Mouse (Mus musculus) heart, postnatal 14 days (tissue): ENCODE measurements around the gene Olfr1020. TPM values are rescaled to one million over a fixed set of nuclear protein-coding genes. Genes with fewer than 3 reads are reported as not detected.

ENCODE experiments used
- DNase-seq, 2 experiments: peaks; one replicate each; pipeline ENCODE4 v3.0.0; 2021 to 2022
- intact Hi-C: fragments of 180-260 bp; cut with DNase I; formaldehyde crosslinking; loops from one replicate; pipeline ENCODE4 v1.15.1; 2025
- long read RNA-seq, 2 experiments: library from polyadenylated mRNA; stranded (forward); transcript quantifications; one replicate each; pipeline ENCODE4 v2.0.0; 2021
- total RNA-seq, 2 experiments: library from RNA; stranded (reverse); gene quantifications; 2 replicates each; pipeline ENCODE4 v1.2.3; 2021

The Olfr1020 gene
- total RNA-seq = not detected
- long read RNA-seq, experiment 1 = 0 reads
- long read RNA-seq, experiment 2 = 0 reads

- intact Hi-C loops = no loop called here
- DNase-seq = no peak
Observed at GRCm38 (mm10) chr2:85846730-85847129, at the start of gene Olfr1020. Gene Olfr1020, plus strand, starts transcription at chr2:85847030.

- DNase-seq = no peak
- intact Hi-C loops = no loop called here
Observed at GRCm38 (mm10) chr2:85802444-85802843, 44.4 kb upstream of the Olfr1020 start, which contains the start of gene Olfr1016. Gene Olfr1016, minus strand, starts transcription at chr2:85802544.

DNA sequence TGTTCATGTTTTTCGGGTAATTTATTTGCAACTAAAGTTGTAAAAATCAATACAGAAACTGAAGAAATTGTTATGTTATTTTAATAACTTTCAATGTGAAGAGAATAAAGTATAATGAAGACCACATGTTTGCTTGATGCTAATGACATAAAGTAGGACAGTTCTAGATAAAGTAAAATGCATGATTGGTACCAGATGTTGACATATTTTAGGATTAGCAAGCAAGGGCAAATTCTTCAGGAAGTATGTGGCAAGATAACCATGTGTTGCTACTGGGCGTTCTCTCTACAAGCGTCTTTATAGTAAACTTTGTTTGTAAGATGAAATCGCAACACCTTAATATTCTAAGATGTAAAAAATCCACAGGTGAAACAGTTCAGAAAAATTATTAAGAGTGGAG lies 42.3 kb upstream of the Olfr1020 start:
- intact Hi-C loops = no loop called here
- no peak for DNase-seq

GRCm38 (mm10) chr2:85818179-85818578 lies 28.7 kb upstream of the Olfr1020 start, which contains the start of gene Olfr1018:
Gene Olfr1018, plus strand, starts transcription at chr2:85818479.
- intact Hi-C loops = no loop called here
- no peak for DNase-seq

DNA sequence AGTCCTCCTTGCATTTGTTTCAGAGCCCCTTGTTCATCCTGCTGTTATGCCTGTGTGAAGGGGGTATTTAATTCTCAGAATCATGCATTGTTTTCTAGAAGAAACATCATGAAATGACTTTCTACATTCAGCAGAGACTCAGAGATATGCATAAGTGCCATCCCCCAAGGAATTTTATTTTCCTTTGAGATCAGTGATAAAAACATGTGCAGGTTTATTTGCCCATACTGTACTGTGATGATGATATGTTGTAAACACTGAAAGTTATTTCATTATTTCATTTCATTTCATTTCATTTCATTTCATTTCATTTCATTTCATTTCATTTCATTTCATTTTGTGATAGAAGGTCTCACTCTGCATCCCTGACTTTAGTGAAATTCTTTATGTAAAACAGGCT lies 1.4 kb upstream of the Olfr1020 start, which contains the start of gene Olfr1019:
TSS of gene Olfr1019 (minus strand) at position 101 of the 400 bp plus-strand sequence.
- intact Hi-C loops = no loop called here
- no peak for DNase-seq

DNA sequence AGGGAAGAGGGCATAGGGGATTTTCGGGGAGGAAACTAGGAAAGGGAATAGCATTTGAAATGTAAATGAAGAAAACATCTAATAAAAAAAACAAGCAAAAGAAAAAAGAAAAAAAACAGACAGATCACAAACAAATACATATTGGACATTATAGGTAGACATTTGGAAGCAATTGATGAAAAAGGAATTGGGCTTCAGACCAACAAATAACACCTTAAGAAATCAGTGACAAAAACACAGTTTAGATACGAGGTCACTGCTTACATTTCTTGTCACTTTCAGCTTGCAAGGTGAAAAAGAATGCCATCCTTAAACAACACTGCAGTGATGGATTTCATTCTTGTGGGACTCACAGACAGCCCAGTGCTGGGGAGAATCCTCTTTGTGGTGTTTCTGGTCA lies 21.5 kb downstream of the Olfr1020 start, which contains the start of gene Olfr1022:
TSS of gene Olfr1022 (plus strand) at position 301 of the 400 bp plus-strand sequence.
- intact Hi-C loops = no loop called here
- no peak for DNase-seq

GRCm38 (mm10) chr2:85885340-85885739 lies 38.5 kb downstream of the Olfr1020 start, which contains the start of gene Olfr1023:
Gene Olfr1023, plus strand, starts transcription at chr2:85885640.
- intact Hi-C loops = no loop called here

More at GRCm38 (mm10) chr2:85885340-85885739, 38.5 kb downstream of the Olfr1020 start, which contains the start of gene Olfr1023:
- DNase-seq = no peak

Other genes with a start within 250 kb of the Olfr1020 start
- gene Olfr1000, start 235.1 kb upstream of the Olfr1020 start, total RNA-seq = not detected
- not detected for gene Olfr1002, start 196.3 kb upstream of the Olfr1020 start, total RNA-seq
- gene Olfr154, start 182.6 kb upstream of the Olfr1020 start, total RNA-seq = not detected
- not detected for gene Olfr1006, start 168.3 kb upstream of the Olfr1020 start, total RNA-seq
- gene Olfr1008, start 157.6 kb upstream of the Olfr1020 start, total RNA-seq = not detected
- not detected for gene Olfr1009, start 131.6 kb upstream of the Olfr1020 start, total RNA-seq
- gene Olfr1012, start 84.3 kb upstream of the Olfr1020 start, total RNA-seq = not detected
- gene Olfr1013, start 79.9 kb upstream of the Olfr1020 start, total RNA-seq = not detected
- gene Olfr1014, start 74.3 kb upstream of the Olfr1020 start, total RNA-seq = not detected
- gene Olfr1015, start 65.0 kb upstream of the Olfr1020 start, total RNA-seq = not detected
- not detected for gene Olfr1016, start 44.5 kb upstream of the Olfr1020 start, total RNA-seq
- gene Olfr1018, start 28.6 kb upstream of the Olfr1020 start, total RNA-seq = not detected
- not detected for gene Olfr1019, start 1.5 kb upstream of the Olfr1020 start, total RNA-seq
- gene Olfr1022, start 21.6 kb downstream of the Olfr1020 start, total RNA-seq = not detected
- not detected for gene Olfr1023, start 38.6 kb downstream of the Olfr1020 start, total RNA-seq
- not detected for gene Olfr1024, start 58.0 kb downstream of the Olfr1020 start, total RNA-seq
- not detected for gene Olfr1025-ps1, start 68.2 kb downstream of the Olfr1020 start, total RNA-seq
- gene Olfr1026, start 74.5 kb downstream of the Olfr1020 start, total RNA-seq = not detected
- not detected for gene Olfr1028, start 103.4 kb downstream of the Olfr1020 start, total RNA-seq
- not detected for gene Olfr1029, start 126.9 kb downstream of the Olfr1020 start, total RNA-seq
- gene Olfr1030, start 132.2 kb downstream of the Olfr1020 start, total RNA-seq = not detected
- not detected for gene Olfr1031, start 143.3 kb downstream of the Olfr1020 start, total RNA-seq
- not detected for gene Olfr1032, start 158.5 kb downstream of the Olfr1020 start, total RNA-seq
- gene Olfr1033, start 173.6 kb downstream of the Olfr1020 start, total RNA-seq = 1 to 10 TPM; 3.4 to 7.1 TPM
- gene Olfr1034, start 198.8 kb downstream of the Olfr1020 start, total RNA-seq = under 1 TPM; 0.10 to 0.29 TPM
- not detected for gene Olfr1036, start 227.0 kb downstream of the Olfr1020 start, total RNA-seq
- not detected for gene Olfr1037, start 240.4 kb downstream of the Olfr1020 start, total RNA-seq